Mouse (Mus musculus): ENCODE data around the gene Gpr22.

The Gpr22 gene

DNA sequence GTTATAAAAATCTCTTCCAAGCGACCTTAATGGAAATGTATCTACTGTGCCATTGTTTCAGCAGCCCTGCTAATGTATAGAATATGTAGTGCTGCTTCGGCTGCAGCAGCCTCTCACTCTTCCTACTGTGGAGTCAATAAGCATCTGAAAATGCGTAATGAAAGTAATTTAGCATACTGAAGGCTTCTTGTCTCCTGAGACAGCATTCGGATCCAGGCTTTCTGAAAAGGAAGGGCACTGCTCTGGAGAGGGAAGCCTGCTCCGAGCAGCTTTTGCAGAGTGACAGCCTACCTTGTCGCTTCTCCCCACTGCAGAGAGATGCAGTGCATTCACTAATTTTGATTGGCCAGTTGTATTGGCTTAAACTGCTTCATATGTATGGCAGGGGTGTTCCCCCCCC lies at the start of gene Gpr22:
Gpr22 (minus strand) TSS at position 348 of the 400 bp plus-strand sequence.
- no peak for DNase-seq (ENCODE audit: low read depth, low spot score)

DNA sequence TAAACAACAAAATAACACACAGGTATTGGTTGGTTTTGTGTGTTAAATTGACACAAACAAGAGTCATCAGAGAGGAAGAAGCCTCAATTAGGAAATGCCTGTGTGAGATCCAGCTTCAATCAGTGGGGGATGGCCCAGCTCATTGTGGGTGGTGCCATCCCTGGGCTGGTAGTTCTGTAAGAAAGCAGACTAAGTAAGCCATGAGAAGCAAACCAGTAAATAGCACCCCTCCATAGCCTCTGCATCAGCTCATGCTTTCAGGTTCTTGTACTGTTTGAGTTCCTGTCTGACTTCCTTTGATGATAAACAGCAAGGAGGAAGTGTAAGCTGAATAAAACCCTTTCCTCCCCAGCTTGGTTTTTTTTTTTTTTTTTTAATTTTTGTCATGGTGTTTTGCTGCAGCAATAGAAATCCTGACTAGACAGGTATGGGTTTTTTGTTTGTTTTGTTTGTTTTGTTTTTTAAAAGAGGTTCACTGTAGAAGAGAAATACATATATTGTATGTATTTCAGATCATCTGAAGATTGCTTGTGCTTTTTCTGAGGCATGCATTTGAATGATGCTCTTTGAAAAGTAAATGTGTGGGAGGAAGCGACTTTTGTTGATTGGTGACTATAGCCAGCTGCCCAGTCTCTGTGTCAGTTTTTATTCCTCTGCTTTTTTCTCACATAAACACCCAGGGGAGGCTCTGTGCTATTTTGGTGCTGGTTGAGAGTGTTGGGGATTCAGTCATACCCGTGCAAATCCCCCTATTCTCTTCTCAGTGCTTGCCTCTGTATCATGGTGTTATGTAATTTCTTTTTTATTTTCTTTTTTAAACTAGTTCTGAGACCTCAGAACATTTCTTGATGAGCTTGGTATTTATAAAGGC lies 42.4 kb upstream of the Gpr22 start:
- no peak for DNase-seq (ENCODE audit: low read depth, low spot score)

DNA sequence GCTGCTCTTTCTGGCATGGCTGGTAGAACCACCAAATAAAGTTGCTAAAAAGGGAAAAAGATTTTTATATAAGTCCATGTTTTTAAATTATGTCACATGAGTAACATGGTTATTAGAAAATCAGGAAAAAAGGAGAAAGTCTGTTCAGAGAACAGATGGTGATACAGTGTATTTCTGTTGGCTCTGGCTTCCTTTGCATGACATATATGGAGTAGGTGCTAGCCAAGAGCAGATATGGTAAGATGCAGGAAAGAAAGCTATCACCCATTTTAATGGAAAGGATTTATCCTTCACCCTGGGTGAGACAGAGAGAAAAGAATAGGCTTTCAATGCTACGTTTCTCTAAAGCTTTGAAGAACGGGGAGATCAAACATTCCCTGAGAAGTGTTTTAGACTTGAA lies 40.7 kb upstream of the Gpr22 start:
- DNase-seq (ENCODE audit: low read depth, low spot score): no peak

DNA sequence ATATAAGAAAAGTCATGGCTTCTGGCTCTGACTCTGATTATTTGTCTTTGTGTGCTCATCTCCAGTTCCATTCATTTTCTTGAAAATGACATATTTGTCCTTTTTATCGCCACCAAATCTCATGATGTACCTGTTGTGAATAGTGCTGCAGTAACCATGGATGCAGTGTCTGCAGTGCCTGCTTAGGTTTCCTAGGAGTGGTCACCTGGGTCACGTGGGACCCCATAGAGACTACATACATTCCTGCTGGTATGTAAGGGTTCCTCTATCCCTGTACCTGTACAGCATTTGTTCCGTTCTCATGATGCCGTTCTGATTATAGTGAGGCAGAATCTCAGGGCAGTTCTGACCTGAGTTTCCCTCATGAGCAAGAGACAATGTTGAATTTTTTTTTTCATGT lies 36.1 kb upstream of the Gpr22 start:
- DNase-seq (ENCODE audit: low read depth, low spot score): no peak

DNA sequence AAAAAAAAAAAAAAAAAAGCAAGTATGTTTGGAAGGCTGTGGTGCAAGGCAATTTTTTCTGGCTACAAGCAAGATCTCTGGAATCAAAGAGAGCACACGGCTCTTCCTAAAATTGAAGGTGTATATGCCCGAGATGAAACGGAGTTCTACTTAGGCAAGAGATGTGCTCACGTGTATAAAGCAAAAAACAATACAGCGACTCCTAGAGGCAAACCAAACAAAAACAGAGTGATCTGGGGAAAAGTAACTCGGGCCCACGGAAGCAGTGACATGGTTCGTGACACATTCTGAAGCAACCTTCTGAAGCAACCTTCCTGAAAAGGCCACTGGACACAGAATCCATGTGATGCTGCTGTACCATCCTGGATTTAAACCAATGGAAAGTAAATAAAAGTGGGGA lies 33.6 kb upstream of the Gpr22 start:
- no peak for DNase-seq (ENCODE audit: low read depth, low spot score)

DNA sequence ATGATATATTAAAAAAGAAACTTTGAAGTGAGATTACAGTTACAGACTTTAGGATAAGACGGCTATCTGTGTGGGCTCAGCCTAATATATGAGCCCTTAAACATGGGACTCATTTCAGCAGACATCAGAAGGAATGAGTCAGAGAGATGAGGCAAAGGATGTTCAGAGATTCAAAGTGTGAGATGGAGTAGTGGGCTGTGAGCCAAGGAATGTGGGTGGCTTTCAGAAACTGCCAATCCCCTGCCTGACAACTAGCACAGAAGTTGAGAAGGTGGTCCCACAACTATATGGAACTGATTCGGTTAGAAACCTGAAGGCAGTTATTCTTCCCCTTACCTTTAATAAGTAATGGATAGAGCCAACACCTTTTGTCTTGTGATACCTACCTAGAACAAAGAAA lies 20.9 kb upstream of the Gpr22 start:
- peak; percentile 65 for DNase-seq (ENCODE audit: low read depth, low spot score)

DNA sequence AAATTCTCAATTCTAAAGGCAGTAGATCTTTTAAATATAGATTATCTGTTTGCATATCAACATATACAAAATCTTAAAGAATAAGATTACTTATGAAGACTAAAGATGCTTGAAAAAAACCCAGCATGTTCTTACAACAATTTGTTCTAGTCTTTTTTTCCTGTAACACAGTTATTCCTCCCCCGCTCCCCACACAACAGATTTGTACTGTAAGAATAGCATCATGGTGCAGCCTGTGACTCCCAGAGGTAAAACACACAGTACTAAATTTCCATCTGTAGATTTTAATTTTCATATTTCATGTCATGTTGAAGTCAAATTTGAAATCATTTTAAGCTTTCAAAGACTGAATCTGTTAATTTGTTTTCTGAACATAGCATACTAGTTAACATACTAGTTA lies 16.4 kb upstream of the Gpr22 start:
- DNase-seq (ENCODE audit: low read depth, low spot score): no peak

DNA sequence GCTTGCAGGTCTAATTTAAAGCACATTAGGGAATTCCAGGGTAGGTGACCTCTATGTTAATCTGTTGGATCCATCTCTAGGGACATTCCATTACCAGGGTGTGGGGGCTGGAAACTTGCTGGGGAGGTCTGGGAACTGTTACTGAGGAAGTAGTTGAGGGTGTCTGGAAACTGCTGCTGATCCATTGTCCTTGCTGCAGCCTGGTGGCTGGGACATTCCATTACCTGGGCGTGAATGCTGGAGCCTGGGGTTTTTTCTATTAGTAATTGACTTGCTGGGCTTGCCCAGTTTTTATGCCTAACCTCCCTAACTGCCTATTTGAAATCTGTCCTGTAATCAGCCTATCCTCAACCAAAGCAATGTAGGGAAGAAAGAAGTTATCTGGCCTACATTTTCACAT lies 13.0 kb upstream of the Gpr22 start:
- no peak for DNase-seq (ENCODE audit: low read depth, low spot score)

DNA sequence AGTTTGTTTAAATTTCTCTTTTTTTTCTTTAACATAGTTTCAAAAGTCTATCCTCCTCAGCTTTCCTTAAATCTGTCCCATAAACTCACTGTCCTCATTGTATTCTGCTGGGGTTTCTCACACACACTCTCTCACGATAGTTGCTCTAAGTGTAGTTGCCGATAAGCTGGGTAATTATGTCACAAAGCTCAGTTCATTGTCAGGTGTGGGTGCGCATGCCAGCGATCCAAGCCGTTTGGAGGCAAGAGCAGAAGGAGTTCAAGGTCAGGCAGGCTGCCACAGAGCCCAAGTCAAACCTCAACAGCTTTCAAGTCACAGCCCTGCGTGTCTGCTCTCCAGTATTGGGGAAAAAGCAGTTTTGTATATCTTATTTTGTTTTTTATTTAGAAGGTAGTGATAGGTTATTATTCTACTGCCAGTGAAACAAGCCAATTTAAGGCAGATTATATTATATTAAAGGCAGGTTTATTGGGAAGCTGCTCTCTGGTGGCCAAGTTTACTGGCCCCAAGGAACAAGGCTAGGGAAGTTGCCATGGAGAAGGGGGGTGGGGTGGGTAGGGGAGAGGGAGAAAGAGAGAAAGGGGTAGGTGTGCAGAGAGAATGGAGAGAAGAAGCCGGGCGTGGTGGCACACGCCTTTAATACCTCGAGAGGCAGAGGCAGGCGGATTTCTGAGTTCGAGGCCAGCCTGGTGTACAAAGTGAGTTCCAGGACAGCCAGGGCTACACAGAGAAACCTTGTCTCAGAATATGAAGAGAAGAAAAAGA lies 11.9 kb upstream of the Gpr22 start:
- DNase-seq (ENCODE audit: low read depth, low spot score): no peak

DNA sequence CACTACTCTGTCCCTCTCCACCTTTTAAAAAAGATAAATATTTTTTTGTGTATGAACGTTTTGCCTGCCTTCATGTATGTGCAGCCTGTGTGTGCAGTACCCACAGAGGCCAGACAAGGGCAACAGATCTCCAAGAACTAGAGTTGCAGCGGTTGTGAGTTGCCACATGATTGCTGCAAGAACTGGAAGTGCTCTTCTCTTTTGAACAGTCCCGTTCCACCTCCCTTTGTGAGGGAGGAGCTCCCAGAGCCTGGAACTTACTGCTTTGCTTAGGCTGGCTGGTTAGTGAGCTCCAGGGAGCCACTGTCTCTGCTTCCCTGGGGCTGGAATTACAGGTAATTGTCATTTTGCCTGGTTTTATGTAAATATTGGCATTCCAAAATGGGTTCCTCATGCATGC lies 10.8 kb upstream of the Gpr22 start:
- no peak for DNase-seq (ENCODE audit: low read depth, low spot score)

DNA sequence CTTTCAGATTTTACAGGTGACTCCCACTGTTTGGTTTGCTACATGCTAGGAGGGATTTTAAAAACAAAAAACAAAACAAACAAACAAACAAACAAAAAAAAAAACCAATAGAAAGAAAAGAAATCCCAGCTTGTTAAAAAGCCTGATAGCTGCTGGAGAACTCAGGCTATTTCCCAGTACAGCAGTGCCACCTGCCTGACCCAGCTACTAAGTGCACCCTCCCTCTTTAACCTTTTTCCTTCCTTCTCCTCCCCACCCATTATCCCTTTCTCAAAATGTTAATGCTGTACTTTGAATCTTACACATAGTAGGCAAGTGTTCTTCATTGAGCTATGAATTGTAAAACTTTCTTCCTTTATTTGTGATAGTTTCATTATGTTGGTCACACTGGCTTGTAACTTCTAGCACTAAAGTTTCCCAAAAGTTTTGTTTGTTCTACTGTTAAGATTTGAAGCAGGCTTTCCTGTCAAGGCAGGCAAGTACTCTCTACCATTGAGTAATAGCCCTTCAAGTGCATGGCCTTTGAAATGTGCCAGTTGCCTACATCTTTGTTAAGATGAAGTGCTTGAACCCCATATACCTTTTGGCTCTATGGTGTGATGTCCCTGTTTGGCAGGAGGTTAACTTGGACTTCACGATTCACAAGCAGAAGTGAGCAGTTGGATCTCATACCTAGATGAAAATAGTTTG lies 6.0 kb upstream of the Gpr22 start:
- peak; percentile 42 for DNase-seq (ENCODE audit: low read depth, low spot score)

DNA sequence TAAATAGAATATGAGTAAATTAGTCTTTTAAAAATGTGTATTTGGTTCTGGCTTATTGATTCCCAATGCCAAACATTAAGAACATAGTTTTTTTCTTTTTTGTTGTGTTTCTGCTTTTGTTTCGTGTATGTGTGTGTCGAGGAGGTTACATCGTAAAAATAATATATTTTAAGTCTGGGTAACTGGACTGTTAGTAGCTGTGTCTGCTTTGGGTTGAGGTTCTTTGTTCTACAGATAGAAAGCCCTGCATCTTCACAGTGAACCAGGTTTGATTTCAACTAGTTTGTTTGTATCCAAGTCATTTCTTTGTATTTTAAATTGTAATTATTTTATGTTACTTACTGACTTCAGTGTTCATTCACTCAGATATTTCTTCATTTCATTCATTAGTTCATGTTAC lies 323 bp upstream of the Gpr22 start:
- no peak for DNase-seq (ENCODE audit: low read depth, low spot score)

DNA sequence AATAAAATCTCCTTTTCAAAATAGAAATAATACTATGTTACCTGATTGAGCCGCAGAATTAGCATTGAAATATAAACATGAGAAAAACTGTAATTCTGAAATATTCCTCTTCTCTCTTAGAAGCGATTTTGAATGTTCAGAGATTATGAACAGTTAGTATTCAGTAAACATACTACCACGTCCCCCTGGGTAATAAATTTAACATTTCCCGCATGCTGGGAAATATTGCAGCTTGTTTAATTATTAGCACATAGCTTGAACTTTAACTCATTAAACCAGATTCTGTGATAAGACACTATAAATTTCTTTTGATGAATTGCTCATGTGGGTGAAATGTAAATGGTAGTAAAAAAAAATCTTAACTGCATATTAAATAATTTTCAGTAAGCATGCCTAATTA lies 1.0 kb downstream of the Gpr22 start:
- no peak for DNase-seq (ENCODE audit: low read depth, low spot score)

DNA sequence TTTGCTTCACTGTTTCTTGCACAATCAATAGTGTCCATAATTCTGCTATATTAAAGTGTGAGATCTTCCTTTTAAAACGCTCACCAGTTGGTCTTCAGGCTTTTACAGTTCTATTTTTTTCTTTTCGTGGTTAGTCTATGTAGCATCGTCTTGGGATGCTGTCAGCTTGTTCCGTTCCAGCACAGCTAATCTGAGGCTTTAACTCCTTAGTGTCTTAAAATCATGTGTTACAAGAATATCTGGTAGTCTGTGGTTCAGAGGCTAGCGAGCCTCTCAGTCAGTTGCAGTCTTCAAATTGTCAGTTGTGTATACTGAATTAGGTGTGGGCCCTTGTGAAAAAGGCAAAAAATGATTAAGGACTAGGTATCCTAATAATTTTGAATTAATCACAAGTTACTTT lies 1.5 kb downstream of the Gpr22 start:
- no peak for DNase-seq (ENCODE audit: low read depth, low spot score)

DNA sequence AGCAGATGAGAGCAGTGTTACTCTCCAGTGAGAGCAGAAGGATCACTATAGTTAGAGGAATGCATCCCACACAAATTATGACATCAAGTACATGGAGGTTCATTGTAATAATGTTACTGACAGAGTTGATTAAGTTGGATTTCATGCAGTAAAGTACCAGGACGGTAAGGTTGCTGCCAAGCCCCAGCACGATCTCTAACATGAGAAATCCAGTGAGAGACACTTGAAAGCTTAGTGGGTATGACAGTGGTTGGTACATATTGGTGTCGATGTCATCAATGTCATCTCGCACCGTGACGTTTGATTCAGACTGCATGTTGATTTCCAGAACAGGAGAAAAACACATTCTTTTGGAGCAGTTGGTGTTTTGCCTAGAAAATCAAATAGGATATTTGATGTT lies 4.1 kb downstream of the Gpr22 start:
- DNase-seq (ENCODE audit: low read depth, low spot score): no peak

DNA sequence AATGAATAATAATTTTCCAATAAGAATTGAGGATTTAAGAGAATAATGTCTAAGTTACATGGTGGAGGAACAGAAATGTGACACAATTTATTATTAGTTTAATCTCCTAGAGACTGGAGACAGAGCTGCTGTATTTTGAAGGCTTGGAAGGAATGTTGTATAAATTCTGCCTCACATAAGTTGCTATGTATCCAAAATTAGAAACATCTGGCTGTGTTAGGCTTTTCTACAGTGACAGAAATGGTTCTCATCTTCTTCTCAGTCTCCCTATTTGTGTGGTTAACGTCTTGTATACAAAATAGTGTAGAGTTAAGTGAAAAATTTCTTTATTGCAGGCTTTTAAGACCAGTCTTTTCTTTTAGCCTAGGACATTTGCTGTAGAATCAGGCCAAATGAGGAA lies 6.2 kb downstream of the Gpr22 start:
- DNase-seq (ENCODE audit: low read depth, low spot score): peak; percentile 11

DNA sequence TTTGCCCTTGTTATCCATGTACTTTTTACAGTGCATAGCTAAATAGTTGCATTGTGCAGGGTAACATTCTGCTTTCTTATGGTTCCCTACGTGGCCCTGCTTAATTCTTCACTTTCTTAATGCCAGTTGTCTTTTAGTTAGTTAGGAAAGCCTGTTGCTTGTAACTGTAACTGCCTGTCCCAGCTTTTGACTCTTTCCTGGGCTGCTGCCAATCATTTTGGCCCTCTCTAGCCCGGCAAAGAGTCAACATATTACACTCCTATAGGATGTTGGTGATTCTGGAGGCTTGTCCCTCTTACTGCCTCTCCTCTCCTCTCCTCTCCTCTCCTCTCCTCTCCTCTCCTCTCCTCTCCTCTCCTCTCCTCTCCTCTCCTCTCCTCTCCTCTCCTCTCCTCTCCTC lies 7.6 kb downstream of the Gpr22 start:
- DNase-seq (ENCODE audit: low read depth, low spot score): peak; percentile 18

DNA sequence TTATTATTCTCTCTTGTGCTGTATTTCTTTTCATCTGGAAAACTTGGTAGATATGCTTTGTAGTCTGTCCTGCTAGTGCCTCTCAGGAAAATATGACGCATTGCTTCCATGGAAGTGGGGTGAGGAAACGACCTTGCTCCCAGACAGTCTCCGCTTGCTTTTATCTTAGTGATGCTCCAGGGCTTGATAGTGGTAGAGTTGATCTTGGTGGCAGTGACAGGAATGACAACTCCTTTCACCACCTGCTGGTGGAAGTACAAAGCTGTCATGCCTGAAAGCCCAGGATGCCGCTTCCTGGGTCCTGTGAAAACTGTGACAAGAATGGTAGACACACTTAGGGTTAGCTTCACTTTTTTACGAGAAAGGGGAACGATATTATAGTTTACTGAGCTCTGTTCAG lies 9.8 kb downstream of the Gpr22 start:
- DNase-seq (ENCODE audit: low read depth, low spot score): no peak

DNA sequence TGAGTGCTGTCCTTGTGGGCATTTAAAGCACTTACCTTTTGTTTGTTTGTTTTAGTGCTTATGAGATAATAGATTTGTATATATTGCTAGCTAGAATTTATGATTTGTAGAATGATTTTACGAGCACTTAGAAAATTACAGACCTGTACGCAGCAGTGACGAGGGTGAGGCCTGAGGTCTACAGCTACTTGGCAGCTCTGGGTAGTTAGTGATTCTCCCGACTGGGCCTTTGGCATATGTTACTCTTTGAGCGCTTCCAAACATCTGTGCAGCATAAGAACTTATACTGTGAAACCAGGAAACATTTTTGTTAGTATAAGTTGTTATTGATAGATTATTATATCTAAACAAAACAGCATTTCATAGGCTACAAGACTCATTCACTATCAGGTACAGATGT lies 12.3 kb downstream of the Gpr22 start:
- no peak for DNase-seq (ENCODE audit: low read depth, low spot score)

DNA sequence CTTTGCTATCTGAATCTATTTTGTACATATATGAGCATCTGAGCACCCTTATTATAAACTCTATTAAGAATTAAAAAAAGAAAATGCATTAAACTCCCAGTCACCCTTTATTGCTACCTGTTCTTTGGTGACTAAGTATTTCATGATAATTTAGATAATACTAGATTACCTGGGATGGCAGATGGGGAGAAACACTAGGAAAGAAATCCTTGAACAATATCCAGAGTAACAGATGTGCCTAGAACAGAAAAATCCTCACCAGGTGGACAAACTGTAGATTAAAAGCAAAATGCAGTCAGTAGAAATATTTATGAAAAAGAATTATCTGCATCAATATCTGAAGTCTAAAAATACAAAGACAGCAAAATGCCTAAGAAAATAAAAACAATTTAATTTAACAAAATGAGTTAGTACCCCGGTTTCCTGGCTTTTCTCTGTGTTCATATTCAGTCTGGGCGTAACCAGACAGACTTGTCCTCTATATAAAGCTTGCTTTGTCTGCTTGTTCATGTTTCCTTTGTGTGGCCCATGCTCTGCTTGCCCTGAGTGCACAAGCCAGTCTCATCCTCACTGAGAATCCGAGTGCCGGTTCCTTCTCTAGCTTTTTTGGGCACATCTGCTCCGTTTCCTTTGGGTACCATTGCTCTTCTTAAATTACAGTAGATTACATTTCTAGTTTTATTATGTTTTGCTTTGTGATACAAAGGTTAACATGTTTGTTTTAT lies 13.0 kb downstream of the Gpr22 start:
- DNase-seq (ENCODE audit: low read depth, low spot score): no peak

DNA sequence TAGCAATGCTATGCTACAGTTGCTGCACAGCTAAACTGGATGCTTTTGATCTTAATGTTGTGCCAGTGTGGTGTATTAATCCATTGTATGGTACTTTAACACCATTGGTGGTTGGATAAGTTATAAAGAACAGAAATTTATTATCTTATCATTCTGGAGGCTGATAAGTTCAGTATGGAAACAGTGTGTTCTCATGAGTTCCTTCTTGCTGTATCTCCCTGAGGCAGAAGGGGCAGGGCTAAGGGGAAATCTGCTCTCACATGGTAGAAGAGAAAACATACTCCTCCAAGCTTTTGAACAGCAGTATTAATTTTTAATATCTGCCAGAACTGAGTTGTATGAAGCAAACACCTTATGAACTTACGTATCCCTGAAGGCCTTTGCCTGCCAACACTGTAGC lies 20.5 kb downstream of the Gpr22 start:
- no peak for DNase-seq (ENCODE audit: low read depth, low spot score)

DNA sequence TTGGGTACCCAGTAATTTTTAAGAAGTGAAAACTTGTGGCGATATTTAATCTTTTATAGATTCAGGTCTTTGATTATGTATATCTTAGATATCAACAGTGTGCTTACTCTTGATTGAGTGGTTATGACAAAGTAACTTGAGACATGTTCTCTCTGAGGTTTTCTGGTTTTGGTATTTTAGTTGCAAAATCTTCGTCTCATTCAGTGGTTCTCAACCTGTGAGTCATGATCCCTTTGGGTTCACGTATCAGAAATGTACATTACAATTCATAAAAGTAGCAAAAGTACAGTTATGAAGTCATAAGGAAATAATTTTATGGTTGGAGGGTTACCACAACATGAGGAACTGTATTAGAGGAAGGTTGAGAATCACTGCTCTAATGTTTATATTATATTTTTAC lies 27.1 kb downstream of the Gpr22 start:
- peak; percentile 56 for DNase-seq (ENCODE audit: low read depth, low spot score)

Data from 3T3-L1 (cell line).